Mouse (Mus musculus) gastrocnemius, adult 2 months (tissue): Measurements from ENCODE around the gene Olfr1436. TPM values are rescaled to one million over a fixed set of nuclear protein-coding genes. Genes with fewer than 3 reads are reported as not detected.
"Not testable (repeated sequence)": the region's sequence is repeated elsewhere in the genome, so short reads cannot be mapped to it uniquely, and the experiment has no call there.

Source experiments
- DNase-seq: peaks from one replicate; pipeline ENCODE4 v3.0.0; 2022
- H3K27ac ChIP-seq: fragments of 200-600 bp; 2 replicates; pipeline ENCODE4 v1.8.1; 2022; ENCODE audit warnings: mild to moderate bottlenecking
- H3K4me3 ChIP-seq: fragments of 200-600 bp; 2 replicates; pipeline ENCODE4 v1.8.1; 2022; ENCODE audit warnings: mild to moderate bottlenecking, moderate library complexity
- CTCF ChIP-seq: fragments of 200-600 bp; IDR thresholded peaks from 2 replicates; pipeline ENCODE4 v1.8.1; 2022; ENCODE audit warnings: antibody characterized with exemption, mild to moderate bottlenecking, moderate library complexity
- intact Hi-C: fragments of 180-260 bp; cut with DNase I; formaldehyde crosslinking; loops from one replicate; pipeline ENCODE4 v1.15.1; 2025
- long read RNA-seq, 2 experiments: library from polyadenylated mRNA; stranded (forward); transcript quantifications; one replicate each; pipeline ENCODE4 v2.0.0; 2021
- total RNA-seq, 2 experiments: library from RNA; stranded (reverse); gene quantifications; 2 replicates each; pipeline ENCODE4 v1.2.3; 2021

Olfr1436 gene
- not detected for total RNA-seq
- long read RNA-seq, experiment 1: 0 reads
- long read RNA-seq, experiment 2: 0 reads

- H3K27ac ChIP-seq, DNase-seq, H3K4me3 ChIP-seq, intact Hi-C loops: not testable (repeated sequence)
These were observed at the start of gene Olfr1436 for GRCm38 (mm10) chr19:12299030-12299429. TSS of gene Olfr1436 (minus strand) at chr19:12299130.

GRCm38 (mm10) chr19:12335810-12336209 is 36.9 kb upstream of the Olfr1436 start, which contains the start of gene Olfr1438-ps1:
TSS of gene Olfr1438-ps1 (minus strand) at chr19:12335910.
- TF ChIP-seq CTCF: no peak
- DNase-seq: no peak

GRCm38 (mm10) chr19:12325001-12325400 is 26.1 kb upstream of the Olfr1436 start, which contains the start of gene Olfr1437:
TSS of gene Olfr1437 (minus strand) at chr19:12325101.
- intact Hi-C loops: no loop called here
- Histone ChIP-seq H3K4me3 (no peak within 1 kb of the TSS), H3K27ac (no peak within 1 kb of the TSS)
- TF ChIP-seq CTCF: no peak
- DNase-seq: no peak

More at GRCm38 (mm10) chr19:12335810-12336209, 36.9 kb upstream of the Olfr1436 start, which contains the start of gene Olfr1438-ps1:
- no peak within 1 kb of the TSS for H3K4me3 ChIP-seq
- H3K27ac ChIP-seq: no peak within 1 kb of the TSS
- intact Hi-C loops: no loop called here

- Histone ChIP-seq H3K27ac (no peak overlapping the region), H3K4me3 (no peak overlapping the region)
- TF ChIP-seq CTCF: no peak
- DNase-seq: no peak
- intact Hi-C loops: no loop called here
These were observed 6.0 kb downstream of the Olfr1436 start for GRCm38 (mm10) chr19:12292979-12293378.

- Histone ChIP-seq H3K4me3 (no peak within 1 kb of the TSS), H3K27ac (no peak within 1 kb of the TSS)
- intact Hi-C loops: no loop called here
- no peak for TF ChIP-seq CTCF
- no peak for DNase-seq
These were observed 19.4 kb downstream of the Olfr1436 start, which contains the start of gene Olfr1434 for GRCm38 (mm10) chr19:12279554-12279953. TSS of gene Olfr1434 (plus strand) at chr19:12279854.

GRCm38 (mm10) chr19:12260732-12261131 is 38.2 kb downstream of the Olfr1436 start, which contains the start of gene Olfr235:
TSS of gene Olfr235 (plus strand) at chr19:12261032.
- Histone ChIP-seq H3K4me3 (no peak within 1 kb of the TSS), H3K27ac (no peak within 1 kb of the TSS)
- intact Hi-C loops: no loop called here
- no peak for TF ChIP-seq CTCF
- no peak for DNase-seq

Other genes starting within 250 kb of the Olfr1436 start
- not detected for gene Olfr1424, start 236.4 kb downstream of the Olfr1436 start, total RNA-seq
- gene Olfr1425, start 221.4 kb downstream of the Olfr1436 start, total RNA-seq: not detected
- gene Olfr1426, start 207.1 kb downstream of the Olfr1436 start, total RNA-seq: not detected
- gene Olfr1427, start 195.8 kb downstream of the Olfr1436 start, total RNA-seq: not detected
- gene Olfr1428, start 183.2 kb downstream of the Olfr1436 start, total RNA-seq: not detected
- gene Olfr76, start 175.9 kb downstream of the Olfr1436 start, total RNA-seq: not detected
- gene Olfr1555-ps1, start 129.0 kb downstream of the Olfr1436 start, total RNA-seq: not detected
- not detected for gene Olfr1431, start 98.5 kb downstream of the Olfr1436 start, total RNA-seq
- gene Olfr1432, start 66.5 kb downstream of the Olfr1436 start, total RNA-seq: not detected
- gene Olfr262, start 57.5 kb downstream of the Olfr1436 start, total RNA-seq: not detected
- not detected for gene Olfr235, start 38.1 kb downstream of the Olfr1436 start, total RNA-seq
- not detected for gene Olfr1434, start 19.3 kb downstream of the Olfr1436 start, total RNA-seq
- gene Olfr1437, start 26.0 kb upstream of the Olfr1436 start, total RNA-seq: not detected
- gene Olfr1438-ps1, start 36.8 kb upstream of the Olfr1436 start, total RNA-seq: not detected
- not detected for gene Olfr1440, start 88.1 kb upstream of the Olfr1436 start, total RNA-seq
- gene Olfr1441, start 118.3 kb upstream of the Olfr1436 start, total RNA-seq: not detected
- gene Pfpl, start 128.8 kb upstream of the Olfr1436 start, total RNA-seq: not detected
- gene Mpeg1, start 161.6 kb upstream of the Olfr1436 start, total RNA-seq: 1 to 10 TPM in 1 of 2 experiments, under 1 TPM in 1; 0.98 to 1.1 TPM
- gene Dtx4, start 202.3 kb upstream of the Olfr1436 start, total RNA-seq: 1 to 10 TPM; 3.9 to 4.2 TPM
- gene Fam111a, start 246.6 kb upstream of the Olfr1436 start, total RNA-seq: 1 to 10 TPM; 2.1 to 2.4 TPM